Mouse (Mus musculus): Measurements from ENCODE around the gene Polr2g. TPM values are rescaled to one million over a fixed set of nuclear protein-coding genes. Genes with fewer than 3 reads are reported as not detected.

Gene Polr2g
- polyA plus RNA-seq, 1 experiment from 2014 or later: 199 TPM

- Histone ChIP-seq H3K4me3 (ENCODE audit: low read depth, low read length) (no peak overlapping the region), H3K9ac (replicated peaks; ENCODE audit: low read length) (no peak overlapping the region), H3K4me1 (ENCODE audit: control insufficient read depth, insufficient read depth, low read length) (no peaks in the 10 kb centered on the region), H3K4me2 (ENCODE audit: low read depth, low read length) (no peak overlapping the region), H3K36me3 (replicated peaks; ENCODE audit: control insufficient read depth, insufficient read depth, low read depth, low read length) (0 out of 2 replicates have a peak, but pooled peaks cover 2% of the 10 kb centered on the region), H3K27ac (replicated peaks; ENCODE audit: low read depth, low read length) (no peak overlapping the region), H3K27me3 (ENCODE audit: control insufficient read depth, insufficient read depth, low read length) (no peaks in the 10 kb centered on the region), H3K9me3 (replicated peaks; ENCODE audit: control insufficient read depth, low read length) (no peaks in the 10 kb centered on the region)
- no peak for DNase-seq (ENCODE audit: low spot score)
- no peak for ATAC-seq (replicated peaks; ENCODE audit: insufficient number of reproducible peaks, low FRiP score, low TSS enrichment, low read depth)
- 91% methylated on average over 5 of the region's 5 CpGs for WGBS
Measured at GRCm38 (mm10) chr19:8806810-8807209, 8.4 kb upstream of the Polr2g start.

GRCm38 (mm10) chr19:8803879-8804660, 5.7 kb upstream of the Polr2g start:
- Histone ChIP-seq H3K27me3 (ENCODE audit: control insufficient read depth, insufficient read depth, low read length) (no peaks in the 10 kb centered on the region), H3K36me3 (replicated peaks; ENCODE audit: control insufficient read depth, insufficient read depth, low read depth, low read length) (no peaks in the 10 kb centered on the region), H3K27ac (replicated peaks; ENCODE audit: low read depth, low read length) (no peak overlapping the region), H3K4me2 (ENCODE audit: low read depth, low read length) (no peak overlapping the region), H3K4me1 (ENCODE audit: control insufficient read depth, insufficient read depth, low read length) (no peaks in the 10 kb centered on the region), H3K9me3 (replicated peaks; ENCODE audit: control insufficient read depth, low read length) (no peaks in the 10 kb centered on the region), H3K4me3 (ENCODE audit: low read depth, low read length) (no peak overlapping the region), H3K9ac (replicated peaks; ENCODE audit: low read length) (no peak overlapping the region)
- no peak for DNase-seq (ENCODE audit: low spot score)
- WGBS: 91% methylated on average over 11 of the region's 11 CpGs
- ATAC-seq (replicated peaks; ENCODE audit: insufficient number of reproducible peaks, low FRiP score, low TSS enrichment, low read depth): no peak

GRCm38 (mm10) chr19:8803204-8803780, 4.9 kb upstream of the Polr2g start:
- H3K4me1 ChIP-seq (ENCODE audit: control insufficient read depth, insufficient read depth, low read length): no peaks in the 10 kb centered on the region
- H3K27me3 ChIP-seq (ENCODE audit: control insufficient read depth, insufficient read depth, low read length): no peaks in the 10 kb centered on the region
- H3K9me3 ChIP-seq (replicated peaks; ENCODE audit: control insufficient read depth, low read length): no peaks in the 10 kb centered on the region
- no peak overlapping the region for H3K4me2 ChIP-seq (ENCODE audit: low read depth, low read length)
- no peaks in the 10 kb centered on the region for H3K36me3 ChIP-seq (replicated peaks; ENCODE audit: control insufficient read depth, insufficient read depth, low read depth, low read length)
- WGBS: 91% methylated on average over 9 of the region's 9 CpGs
- H3K4me3 ChIP-seq (ENCODE audit: low read depth, low read length): peak overlapping the region; percentile 43
- peak overlapping the region; percentile 37; the same call in 1 of the 2 replicates for H3K9ac ChIP-seq (replicated peaks; ENCODE audit: low read length)
- H3K27ac ChIP-seq (replicated peaks; ENCODE audit: low read depth, low read length): no peak overlapping the region
- DNase-seq (ENCODE audit: low spot score) (no peak), ATAC-seq (replicated peaks; ENCODE audit: insufficient number of reproducible peaks, low FRiP score, low TSS enrichment, low read depth) (no peak)

- H3K4me3 ChIP-seq (ENCODE audit: low read depth, low read length): peak within 1 kb of the TSS; percentile 43
Measured at GRCm38 (mm10) chr19:8802130-8802821, 3.9 kb upstream of the Polr2g start, which contains the start of gene Zbtb3. Gene Zbtb3 (plus strand): TSS chr19:8802555.

GRCm38 (mm10) chr19:8798947-8799315, 554 bp upstream of the Polr2g start:
- H3K9me3 ChIP-seq (replicated peaks; ENCODE audit: control insufficient read depth, low read length): no peaks in the 10 kb centered on the region
- no peak overlapping the region; the same call in 1 of the 2 replicates for H3K4me3 ChIP-seq (ENCODE audit: low read depth, low read length)
- H3K9ac ChIP-seq (replicated peaks; ENCODE audit: low read length): no peak overlapping the region
- H3K27ac ChIP-seq (replicated peaks; ENCODE audit: low read depth, low read length): no peak overlapping the region
- ATAC-seq (replicated peaks; ENCODE audit: insufficient number of reproducible peaks, low FRiP score, low TSS enrichment, low read depth): no peak
- H3K36me3 ChIP-seq (replicated peaks; ENCODE audit: control insufficient read depth, insufficient read depth, low read depth, low read length): peaks cover 5% of the 10 kb centered on the region; the same call in 1 of the 2 replicates
- DNase-seq (ENCODE audit: low spot score): no peak
- no peaks in the 10 kb centered on the region for H3K4me1 ChIP-seq (ENCODE audit: control insufficient read depth, insufficient read depth, low read length)
- H3K27me3 ChIP-seq (ENCODE audit: control insufficient read depth, insufficient read depth, low read length): no peaks in the 10 kb centered on the region
- H3K4me2 ChIP-seq (ENCODE audit: low read depth, low read length): no peak overlapping the region

More at GRCm38 (mm10) chr19:8802130-8802821, 3.9 kb upstream of the Polr2g start, which contains the start of gene Zbtb3:
- under 1% methylated on average over 30 of the region's 30 CpGs for WGBS
- H3K4me1 ChIP-seq (ENCODE audit: control insufficient read depth, insufficient read depth, low read length): no peaks in the 10 kb centered on the region
- no peaks in the 10 kb centered on the region for H3K27me3 ChIP-seq (ENCODE audit: control insufficient read depth, insufficient read depth, low read length)
- H3K27ac ChIP-seq (replicated peaks; ENCODE audit: low read depth, low read length): 0 out of 2 replicates have a peak within 1 kb of the TSS, but pooled peaks have one; percentile 48
- ATAC-seq (replicated peaks; ENCODE audit: insufficient number of reproducible peaks, low FRiP score, low TSS enrichment, low read depth): peak; percentile 96
- no peaks in the 10 kb centered on the region for H3K36me3 ChIP-seq (replicated peaks; ENCODE audit: control insufficient read depth, insufficient read depth, low read depth, low read length)
- H3K9me3 ChIP-seq (replicated peaks; ENCODE audit: control insufficient read depth, low read length): no peaks in the 10 kb centered on the region
- peak within 1 kb of the TSS; percentile 70 for H3K4me2 ChIP-seq (ENCODE audit: low read depth, low read length)
- DNase-seq (ENCODE audit: low spot score): peak; percentile 97
- peak within 1 kb of the TSS; percentile 53 for H3K9ac ChIP-seq (replicated peaks; ENCODE audit: low read length)

GRCm38 (mm10) chr19:8790171-8790570, 8.2 kb downstream of the Polr2g start:
- Histone ChIP-seq H3K27ac (replicated peaks; ENCODE audit: low read depth, low read length) (no peak overlapping the region), H3K36me3 (replicated peaks; ENCODE audit: control insufficient read depth, insufficient read depth, low read depth, low read length) (peaks cover 12% of the 10 kb centered on the region), H3K4me1 (ENCODE audit: control insufficient read depth, insufficient read depth, low read length) (no peaks in the 10 kb centered on the region), H3K27me3 (ENCODE audit: control insufficient read depth, insufficient read depth, low read length) (no peaks in the 10 kb centered on the region), H3K4me2 (ENCODE audit: low read depth, low read length) (no peak overlapping the region), H3K9me3 (replicated peaks; ENCODE audit: control insufficient read depth, low read length) (no peaks in the 10 kb centered on the region), H3K9ac (replicated peaks; ENCODE audit: low read length) (no peak overlapping the region), H3K4me3 (ENCODE audit: low read depth, low read length) (no peak overlapping the region)
- ATAC-seq (replicated peaks; ENCODE audit: insufficient number of reproducible peaks, low FRiP score, low TSS enrichment, low read depth) (no peak), DNase-seq (ENCODE audit: low spot score) (no peak)
- 87% methylated on average over 7 of the region's 7 CpGs for WGBS

- Histone ChIP-seq H3K4me2 (ENCODE audit: low read depth, low read length) (no peak overlapping the region), H3K27me3 (ENCODE audit: control insufficient read depth, insufficient read depth, low read length) (no peaks in the 10 kb centered on the region), H3K4me3 (ENCODE audit: low read depth, low read length) (no peak overlapping the region), H3K36me3 (replicated peaks; ENCODE audit: control insufficient read depth, insufficient read depth, low read depth, low read length) (peaks cover 9% of the 10 kb centered on the region), H3K9me3 (replicated peaks; ENCODE audit: control insufficient read depth, low read length) (no peaks in the 10 kb centered on the region), H3K9ac (replicated peaks; ENCODE audit: low read length) (no peak overlapping the region), H3K4me1 (ENCODE audit: control insufficient read depth, insufficient read depth, low read length) (no peaks in the 10 kb centered on the region), H3K27ac (replicated peaks; ENCODE audit: low read depth, low read length) (no peak overlapping the region)
- DNase-seq (ENCODE audit: low spot score) (no peak), ATAC-seq (replicated peaks; ENCODE audit: insufficient number of reproducible peaks, low FRiP score, low TSS enrichment, low read depth) (no peak)
- 58% methylated on average over 1 of the region's 1 CpGs for WGBS
Measured at GRCm38 (mm10) chr19:8789171-8789570, 9.2 kb downstream of the Polr2g start.

All from embryonic facial prominence, embryonic 11.5 days (tissue).